Mouse (Mus musculus): ENCODE data around the gene Pah. TPM values are rescaled to one million over a fixed set of nuclear protein-coding genes. Genes with fewer than 3 reads are reported as not detected.

Gene Pah
- polyA plus RNA-seq, 1 experiment from 2014 or later = 40.9 TPM

DNA sequence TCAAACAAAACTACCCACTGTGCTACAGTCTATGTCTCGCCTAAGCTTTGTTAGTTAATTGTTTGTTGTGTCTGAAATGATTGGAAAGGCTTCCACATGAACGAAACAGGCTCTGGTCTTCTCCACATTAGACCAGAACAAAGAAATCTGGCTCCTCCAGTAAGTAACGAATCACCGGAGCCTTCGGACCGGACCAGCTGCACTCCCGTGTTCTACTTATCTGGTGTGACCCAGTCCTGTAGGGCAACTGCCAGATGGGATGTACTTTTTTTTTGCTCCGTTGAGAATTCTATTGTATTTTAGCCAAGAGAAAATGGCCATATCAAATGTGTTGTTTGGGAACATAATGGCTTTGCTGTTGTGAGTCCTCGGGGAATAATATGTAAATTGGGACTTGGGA lies 42.2 kb downstream of the Pah start:
- TF ChIP-seq CTCF (IDR thresholded peaks at IDR 0.05; ENCODE audit: low read depth) = no peak

DNA sequence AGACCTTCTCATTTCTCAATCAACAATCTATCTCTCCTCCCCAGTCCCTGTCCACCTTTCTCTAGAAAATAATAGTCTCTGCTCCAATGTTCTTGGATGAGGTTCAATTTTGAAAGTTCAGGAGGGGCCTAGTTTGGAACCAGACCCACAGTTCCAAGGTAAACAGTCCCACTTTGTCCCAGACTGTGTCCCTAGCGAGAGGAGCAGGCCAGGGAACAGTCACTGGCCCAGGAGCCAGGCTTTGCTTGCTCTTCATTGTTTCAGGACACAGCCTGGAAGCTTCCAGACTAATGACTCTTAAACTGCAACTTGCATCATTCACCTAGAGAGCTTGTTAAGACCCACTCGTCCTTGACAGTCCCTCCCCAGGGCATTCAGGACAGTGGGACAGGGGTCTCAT lies 44.1 kb downstream of the Pah start:
- no peaks in the 10 kb centered on the region for H3K36me3 ChIP-seq (ENCODE audit: insufficient read depth, low read length)
- H3K4me3 ChIP-seq (replicated peaks; ENCODE audit: low read depth, low read length) = no peak overlapping the region
- no peaks in the 10 kb centered on the region for H3K9me3 ChIP-seq (replicated peaks; ENCODE audit: low read length)
- H3K9ac ChIP-seq (ENCODE audit: low read depth, low read length) = no peak overlapping the region
- no peak for ATAC-seq (replicated peaks; ENCODE audit: low FRiP score, low read depth)
- H3K4me1 ChIP-seq (replicated peaks; ENCODE audit: insufficient read depth, low read length) = no peaks in the 10 kb centered on the region
- no peak overlapping the region for H3K27ac ChIP-seq
- no peak for DNase-seq (ENCODE audit: low spot score)
- TF ChIP-seq CTCF (IDR thresholded peaks at IDR 0.05; ENCODE audit: low read depth) = no peak
- 58% methylated on average over 2 of the region's 2 CpGs for WGBS
- no peaks in the 10 kb centered on the region for H3K27me3 ChIP-seq (ENCODE audit: insufficient read depth, low read length)
- no peak overlapping the region for H3K4me2 ChIP-seq (ENCODE audit: low read length)

More for the DNA sequence above, 42.2 kb downstream of the Pah start:
- 80% methylated on average over 9 of the region's 9 CpGs for WGBS
- Histone ChIP-seq H3K4me1 (replicated peaks; ENCODE audit: insufficient read depth, low read length) (no peaks in the 10 kb centered on the region), H3K36me3 (ENCODE audit: insufficient read depth, low read length) (no peaks in the 10 kb centered on the region), H3K27me3 (ENCODE audit: insufficient read depth, low read length) (no peaks in the 10 kb centered on the region), H3K27ac (no peak overlapping the region), H3K4me3 (replicated peaks; ENCODE audit: low read depth, low read length) (no peak overlapping the region), H3K9me3 (replicated peaks; ENCODE audit: low read length) (no peaks in the 10 kb centered on the region), H3K4me2 (ENCODE audit: low read length) (no peak overlapping the region), H3K9ac (ENCODE audit: low read depth, low read length) (no peak overlapping the region)
- DNase-seq (ENCODE audit: low spot score) (no peak), ATAC-seq (replicated peaks; ENCODE audit: low FRiP score, low read depth) (no peak)

DNA sequence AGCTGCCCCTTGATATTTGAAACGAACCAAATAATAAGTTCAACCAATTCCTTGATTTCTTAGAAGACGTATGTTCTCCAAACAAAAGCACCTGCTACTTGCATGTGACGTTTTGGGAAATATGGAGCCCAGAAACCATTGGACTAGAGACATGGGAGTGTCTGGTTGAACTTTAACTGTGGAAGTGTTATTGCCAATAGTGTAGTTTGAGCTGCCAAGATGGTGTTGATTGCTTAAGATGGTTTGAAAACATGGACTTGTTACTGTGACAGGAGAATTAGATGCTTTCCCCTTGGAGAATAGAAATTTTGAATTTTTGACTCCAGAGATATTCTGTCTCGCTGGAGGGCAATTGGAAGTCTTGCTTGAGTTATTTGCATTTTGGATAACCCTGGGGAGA lies 50.9 kb downstream of the Pah start:
- ATAC-seq (replicated peaks; ENCODE audit: low FRiP score, low read depth) (no peak), DNase-seq (ENCODE audit: low spot score) (no peak)
- TF ChIP-seq CTCF (IDR thresholded peaks at IDR 0.05; ENCODE audit: low read depth) = no peak
- no peaks in the 10 kb centered on the region for H3K36me3 ChIP-seq (ENCODE audit: insufficient read depth, low read length)
- H3K9me3 ChIP-seq (replicated peaks; ENCODE audit: low read length) = no peaks in the 10 kb centered on the region
- H3K9ac ChIP-seq (ENCODE audit: low read depth, low read length) = no peak overlapping the region
- no peaks in the 10 kb centered on the region for H3K27me3 ChIP-seq (ENCODE audit: insufficient read depth, low read length)
- no peak overlapping the region for H3K27ac ChIP-seq
- WGBS = 85% methylated on average over 4 of the region's 4 CpGs
- no peak overlapping the region for H3K4me2 ChIP-seq (ENCODE audit: low read length)
- no peak overlapping the region for H3K4me3 ChIP-seq (replicated peaks; ENCODE audit: low read depth, low read length)
- no peaks in the 10 kb centered on the region for H3K4me1 ChIP-seq (replicated peaks; ENCODE audit: insufficient read depth, low read length)

DNA sequence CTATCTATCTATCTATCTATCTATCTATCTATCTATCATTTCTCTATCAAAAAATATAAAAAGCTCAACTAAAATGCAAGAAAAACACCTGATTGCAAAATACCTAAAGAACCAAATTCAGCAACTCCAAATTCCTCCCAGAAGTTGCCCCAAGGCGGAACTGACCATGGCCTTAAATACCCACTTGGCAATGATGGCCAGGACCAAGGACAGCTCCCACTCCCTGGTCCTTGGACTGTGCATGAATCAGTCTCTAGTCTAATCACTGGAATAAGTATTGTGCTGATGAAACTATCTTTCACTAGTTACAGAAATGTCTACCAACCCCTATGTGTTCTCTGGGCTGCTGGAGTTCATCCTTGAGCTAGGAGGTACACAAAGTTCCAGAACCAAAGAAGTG lies 65.1 kb downstream of the Pah start:
- H3K4me1 ChIP-seq (replicated peaks; ENCODE audit: insufficient read depth, low read length) = no peaks in the 10 kb centered on the region
- H3K4me2 ChIP-seq (ENCODE audit: low read length) = no peak overlapping the region
- H3K9me3 ChIP-seq (replicated peaks; ENCODE audit: low read length) = no peaks in the 10 kb centered on the region
- H3K9ac ChIP-seq (ENCODE audit: low read depth, low read length) = no peak overlapping the region
- H3K4me3 ChIP-seq (replicated peaks; ENCODE audit: low read depth, low read length) = no peak overlapping the region
- H3K27me3 ChIP-seq (ENCODE audit: insufficient read depth, low read length) = no peaks in the 10 kb centered on the region
- H3K27ac ChIP-seq = no peak overlapping the region
- no peaks in the 10 kb centered on the region for H3K36me3 ChIP-seq (ENCODE audit: insufficient read depth, low read length)
- WGBS = 56% methylated on average over 1 of the region's 1 CpGs
- no peak for TF ChIP-seq CTCF (IDR thresholded peaks at IDR 0.05; ENCODE audit: low read depth)
- DNase-seq (ENCODE audit: low spot score) (peak; percentile 46), ATAC-seq (replicated peaks; ENCODE audit: low FRiP score, low read depth) (no peak)

DNA sequence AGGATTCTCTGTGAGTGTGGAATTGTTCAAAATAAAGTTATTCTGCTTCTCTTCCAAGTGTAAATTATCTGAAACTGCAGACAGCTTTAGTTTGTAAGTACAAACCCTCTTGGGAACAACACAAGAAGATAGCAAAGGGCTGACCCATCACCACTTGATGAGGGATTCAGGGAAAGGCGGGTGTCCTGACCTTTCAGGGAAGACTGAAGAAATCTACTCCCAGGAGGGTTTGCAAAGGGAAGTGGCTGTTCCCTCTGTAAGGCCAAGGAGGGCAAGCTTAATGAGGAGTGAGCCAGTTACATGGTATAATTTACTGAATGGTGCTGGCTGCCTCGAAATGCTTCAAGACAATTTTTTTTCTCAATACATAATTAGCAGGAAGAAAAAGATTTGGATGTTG lies 72.3 kb downstream of the Pah start:
- Histone ChIP-seq H3K36me3 (ENCODE audit: insufficient read depth, low read length) (no peaks in the 10 kb centered on the region), H3K4me2 (ENCODE audit: low read length) (no peak overlapping the region), H3K4me1 (replicated peaks; ENCODE audit: insufficient read depth, low read length) (no peaks in the 10 kb centered on the region), H3K27ac (no peak overlapping the region), H3K9ac (ENCODE audit: low read depth, low read length) (no peak overlapping the region), H3K9me3 (replicated peaks; ENCODE audit: low read length) (no peaks in the 10 kb centered on the region), H3K4me3 (replicated peaks; ENCODE audit: low read depth, low read length) (no peak overlapping the region), H3K27me3 (ENCODE audit: insufficient read depth, low read length) (no peaks in the 10 kb centered on the region)
- DNase-seq (ENCODE audit: low spot score) (no peak), ATAC-seq (replicated peaks; ENCODE audit: low FRiP score, low read depth) (no peak)
- TF ChIP-seq CTCF (IDR thresholded peaks at IDR 0.05; ENCODE audit: low read depth) = no peak
- WGBS = 23% methylated on average over 2 of the region's 2 CpGs

DNA sequence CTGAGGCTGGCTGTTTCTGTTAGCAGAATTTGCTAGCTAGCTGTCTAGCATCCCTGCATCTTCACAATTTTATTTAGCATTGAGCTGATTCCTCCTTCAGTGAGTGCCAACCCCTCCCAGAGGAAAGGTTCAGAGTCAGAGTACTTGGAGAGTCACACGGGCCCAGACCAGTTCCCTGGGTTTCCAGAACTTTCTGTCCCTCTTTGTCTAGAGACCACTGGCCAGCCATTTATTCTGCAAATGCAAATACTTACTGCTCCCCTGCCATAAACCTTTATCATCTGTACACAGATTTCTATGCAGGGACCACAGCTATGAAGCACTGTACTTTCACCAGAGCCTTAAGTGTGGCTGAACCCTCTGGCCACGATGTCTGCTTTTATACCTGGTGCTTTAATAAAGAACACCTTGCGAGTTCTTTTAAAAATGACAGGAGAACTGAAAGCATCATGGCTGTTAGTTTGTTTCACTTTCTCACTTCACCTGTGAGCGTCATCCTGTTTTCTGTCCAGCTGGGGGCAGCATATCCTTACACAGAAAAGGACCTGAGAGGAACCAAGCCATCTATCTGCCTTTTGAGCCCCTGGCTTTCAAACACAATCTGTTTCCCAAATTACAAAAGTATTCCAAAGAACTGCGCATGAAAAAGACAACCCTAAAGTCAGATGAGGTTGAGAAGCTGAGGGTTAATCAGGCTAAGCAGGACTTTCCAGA lies 74.9 kb downstream of the Pah start:
- H3K27me3 ChIP-seq (ENCODE audit: insufficient read depth, low read length) = no peaks in the 10 kb centered on the region
- TF ChIP-seq CTCF (IDR thresholded peaks at IDR 0.05; ENCODE audit: low read depth) = peak; percentile 80
- no peak overlapping the region for H3K4me3 ChIP-seq (replicated peaks; ENCODE audit: low read depth, low read length)
- H3K4me2 ChIP-seq (ENCODE audit: low read length) = no peak overlapping the region; the same call in 1 of the 2 replicates
- WGBS = 42% methylated on average over 5 of the region's 5 CpGs
- H3K4me1 ChIP-seq (replicated peaks; ENCODE audit: insufficient read depth, low read length) = no peaks in the 10 kb centered on the region
- no peak for ATAC-seq (replicated peaks; ENCODE audit: low FRiP score, low read depth)
- H3K9ac ChIP-seq (ENCODE audit: low read depth, low read length) = no peak overlapping the region
- DNase-seq (ENCODE audit: low spot score) = peak; percentile 60
- H3K27ac ChIP-seq = no peak overlapping the region
- H3K36me3 ChIP-seq (ENCODE audit: insufficient read depth, low read length) = no peaks in the 10 kb centered on the region
- no peaks in the 10 kb centered on the region for H3K9me3 ChIP-seq (replicated peaks; ENCODE audit: low read length)

Measured in kidney, postnatal 0 days (tissue).